Mouse (Mus musculus) limb, embryonic 15.5 days (tissue): Measurements from ENCODE around the gene Zfp358. TPM values are rescaled to one million over a fixed set of nuclear protein-coding genes. Genes with fewer than 3 reads are reported as not detected.

Experiments
- ATAC-seq: fragments of 200-750 bp; cut with Nextera tagmentation; 2 replicates; pipeline ENCODE4 v1.8.0; 2017; ENCODE audit warnings: low read depth, moderate TSS enrichment; ENCODE audit not compliant: insufficient number of reproducible peaks, low FRiP score, low TSS enrichment
- H3K27ac ChIP-seq: fragments of 300-500 bp; sonication (generic); 2 replicates; pipeline ENCODE4 v1.5.1; 2015; ENCODE audit warnings: moderate library complexity, mild to moderate bottlenecking, inconsistent platforms
- H3K27me3 ChIP-seq: fragments of 300-500 bp; sonication (generic); 2 replicates; pipeline ENCODE4 v1.6.1; 2015; ENCODE audit warnings: inconsistent platforms
- H3K36me3 ChIP-seq: fragments of 300-500 bp; sonication (generic); 2 replicates; pipeline ENCODE4 v1.6.1; 2015; ENCODE audit warnings: inconsistent platforms
- H3K4me1 ChIP-seq: fragments of 300-500 bp; sonication (generic); 2 replicates; pipeline ENCODE4 v1.6.1; 2015; ENCODE audit warnings: inconsistent platforms
- H3K4me2 ChIP-seq: fragments of 300-500 bp; sonication (generic); 2 replicates; pipeline ENCODE4 v1.6.1; 2015; ENCODE audit warnings: mild to moderate bottlenecking, inconsistent platforms
- H3K4me3 ChIP-seq: fragments of 300-500 bp; sonication (generic); 2 replicates; pipeline ENCODE4 v1.5.1; 2015; ENCODE audit warnings: mild to moderate bottlenecking, inconsistent platforms
- H3K9ac ChIP-seq: fragments of 300-500 bp; sonication (generic); 2 replicates; pipeline ENCODE4 v1.6.1; 2015; ENCODE audit warnings: inconsistent platforms
- H3K9me3 ChIP-seq: fragments of 300-500 bp; sonication (generic); 2 replicates; pipeline ENCODE4 v1.6.1; 2016; ENCODE audit warnings: inconsistent platforms
- WGBS: fragments of 180-500 bp; shearing (Covaris S2); methylation state at CpG from one replicate; pipeline ENCODE4 v1.1.7; 2015; 5-methylcytosine and 5-hydroxymethylcytosine counted together
- polyA plus RNA-seq: library from polyadenylated mRNA; unstranded; fragments of >200 nt; fragmentation: Nextera tagmentation; extraction: Ambion mirVana; gene quantifications from 2 replicates; pipeline ENCODE4 v1.2.1, GENCODE M21; 2015

The Zfp358 gene
- polyA plus RNA-seq, 1 experiment from 2014 or later = 45.9 TPM

DNA sequence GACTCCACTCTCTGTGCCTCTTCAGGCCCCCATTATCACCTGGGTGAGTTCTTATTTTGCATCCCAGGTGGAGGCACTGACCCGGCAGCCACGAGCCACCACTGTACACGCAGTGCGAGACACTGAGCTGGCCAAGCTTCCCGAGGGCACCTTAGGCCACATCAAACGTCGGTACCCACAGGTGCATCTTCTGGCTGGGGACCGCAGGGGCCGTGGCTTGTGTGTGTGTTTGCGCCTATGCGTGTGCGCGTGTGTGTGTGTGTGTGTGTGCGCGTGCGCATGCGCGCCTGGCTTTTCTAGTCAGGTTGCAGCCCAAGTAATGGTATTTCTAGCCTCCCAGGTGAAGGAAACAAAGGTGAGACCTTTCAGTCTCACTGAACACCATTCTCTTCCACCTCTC is 39.0 kb downstream of the Zfp358 start:
- Histone ChIP-seq H3K9ac (no peak overlapping the region), H3K27ac (no peak overlapping the region), H3K4me3 (no peak overlapping the region), H3K9me3 (no peaks in the 10 kb centered on the region), H3K4me1 (no peaks in the 10 kb centered on the region), H3K36me3 (peaks cover 64% of the 10 kb centered on the region), H3K4me2 (no peak overlapping the region), H3K27me3 (no peaks in the 10 kb centered on the region)
- ATAC-seq = no peak
- 94% methylated on average over 18 of the region's 18 CpGs for WGBS

DNA sequence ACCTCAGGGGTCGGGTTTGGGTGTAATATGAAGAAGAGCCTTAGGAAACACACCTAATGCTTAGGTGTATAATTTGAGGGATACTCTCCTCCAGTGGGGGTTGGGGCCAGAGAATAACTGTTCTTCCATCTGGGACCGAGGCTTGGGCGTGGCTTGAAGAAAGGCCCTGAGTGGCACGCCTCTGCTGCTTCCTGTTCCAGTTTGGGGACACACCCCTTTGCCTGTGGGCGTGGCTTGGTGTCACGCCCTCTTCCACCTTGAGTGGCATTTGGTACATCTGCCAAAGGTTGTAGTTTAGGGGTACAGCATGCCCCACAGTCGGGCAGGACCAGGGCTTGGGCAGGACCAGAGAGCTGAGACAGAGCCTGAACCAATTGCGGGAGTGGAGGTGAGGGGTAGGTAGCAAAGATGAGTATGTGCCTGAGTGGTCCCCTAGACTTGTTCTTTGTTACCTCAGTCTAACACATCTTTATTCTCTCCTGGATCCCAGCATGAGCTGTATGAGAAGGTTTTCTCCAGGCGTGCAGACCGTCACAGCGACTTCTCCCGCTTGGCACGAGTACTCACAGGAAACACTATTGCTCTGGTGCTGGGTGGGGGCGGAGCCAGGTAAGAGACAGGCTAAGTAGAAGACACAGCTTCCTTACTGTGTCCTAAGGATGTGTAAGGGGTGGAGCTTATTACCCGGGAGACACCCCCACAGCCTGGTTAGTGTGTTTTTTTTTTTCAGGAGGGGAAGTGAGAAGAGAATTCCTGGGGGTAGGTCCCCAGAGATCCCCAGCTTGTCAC is 43.3 kb downstream of the Zfp358 start:
- ATAC-seq = no peak
- Histone ChIP-seq H3K27me3 (no peaks in the 10 kb centered on the region), H3K36me3 (peaks cover 78% of the 10 kb centered on the region), H3K9me3 (no peaks in the 10 kb centered on the region), H3K9ac (no peak overlapping the region), H3K4me2 (no peak overlapping the region), H3K4me1 (no peaks in the 10 kb centered on the region), H3K4me3 (no peak overlapping the region), H3K27ac (no peak overlapping the region)
- WGBS = 61% methylated on average over 15 of the region's 15 CpGs

DNA sequence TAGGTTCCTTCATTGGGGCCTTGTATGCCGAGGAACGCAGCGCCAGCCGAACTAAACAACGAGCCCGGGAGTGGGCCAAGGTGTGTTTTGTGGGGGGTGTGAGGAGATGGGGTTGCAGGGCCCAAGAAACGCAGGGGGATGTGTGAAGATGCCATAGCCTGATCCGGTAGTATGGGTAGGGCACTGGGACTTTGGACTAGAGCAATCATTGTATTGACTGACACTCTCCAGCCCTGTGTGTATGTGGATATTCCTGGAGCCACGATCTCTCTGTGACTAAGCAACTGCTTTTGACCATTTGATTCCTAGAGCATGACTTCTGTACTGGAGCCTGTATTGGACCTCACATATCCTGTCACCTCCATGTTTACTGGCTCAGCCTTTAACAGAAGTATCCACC is 44.0 kb downstream of the Zfp358 start:
- Histone ChIP-seq H3K4me2 (no peak overlapping the region), H3K36me3 (peaks cover 78% of the 10 kb centered on the region), H3K4me3 (no peak overlapping the region), H3K27ac (no peak overlapping the region), H3K4me1 (no peaks in the 10 kb centered on the region), H3K9ac (no peak overlapping the region), H3K9me3 (no peaks in the 10 kb centered on the region), H3K27me3 (no peaks in the 10 kb centered on the region)
- no peak for ATAC-seq
- WGBS = 96% methylated on average over 9 of the region's 9 CpGs

DNA sequence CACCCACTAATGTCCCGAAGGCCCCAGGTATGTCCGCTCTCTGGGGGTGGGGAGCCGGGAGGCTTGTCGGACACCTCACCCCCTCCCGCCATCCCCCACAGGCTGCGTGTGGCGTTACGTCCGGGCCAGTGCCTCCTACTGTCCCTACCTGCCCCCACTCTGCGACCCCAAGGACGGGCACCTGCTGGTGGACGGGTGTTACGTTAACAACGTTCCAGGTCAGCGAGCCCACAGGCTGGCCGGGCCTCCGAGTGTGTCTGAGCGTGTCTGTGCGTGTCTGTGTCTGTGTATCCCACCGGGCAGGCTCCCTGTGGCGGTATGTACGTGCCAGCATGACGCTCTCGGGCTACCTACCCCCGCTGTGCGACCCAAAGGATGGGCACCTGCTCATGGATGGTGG is 44.7 kb downstream of the Zfp358 start:
- Histone ChIP-seq H3K4me1 (no peaks in the 10 kb centered on the region), H3K9me3 (no peaks in the 10 kb centered on the region), H3K4me3 (no peak overlapping the region), H3K36me3 (peaks cover 79% of the 10 kb centered on the region), H3K27me3 (no peaks in the 10 kb centered on the region), H3K27ac (no peak overlapping the region), H3K4me2 (no peak overlapping the region), H3K9ac (no peak overlapping the region)
- no peak for ATAC-seq
- WGBS = 92% methylated on average over 26 of the region's 26 CpGs

DNA sequence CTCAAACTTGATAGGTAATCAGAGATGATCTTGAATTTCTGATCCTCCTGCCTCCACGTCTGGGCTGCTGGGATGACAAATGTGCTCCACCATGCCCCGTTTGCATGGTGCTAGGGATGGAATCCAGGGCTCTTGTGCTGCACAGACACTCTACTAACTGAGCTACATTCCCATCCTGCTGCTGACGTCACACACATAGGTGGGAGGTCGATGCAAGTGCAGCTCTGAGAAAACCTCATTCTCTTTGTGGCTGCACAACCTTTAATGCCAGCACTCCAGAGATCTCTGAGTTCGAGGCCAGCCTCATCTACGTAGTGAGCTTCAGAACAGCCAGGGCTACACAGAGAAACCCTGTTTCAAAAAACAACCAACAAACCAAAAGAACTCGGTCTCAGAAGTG is 46.2 kb downstream of the Zfp358 start:
- H3K36me3 ChIP-seq = peaks cover 83% of the 10 kb centered on the region
- no peaks in the 10 kb centered on the region for H3K4me1 ChIP-seq
- H3K9ac ChIP-seq = no peak overlapping the region
- no peak overlapping the region for H3K4me3 ChIP-seq
- 81% methylated on average over 7 of the region's 7 CpGs for WGBS
- no peak overlapping the region for H3K27ac ChIP-seq
- ATAC-seq = no peak
- H3K27me3 ChIP-seq = no peaks in the 10 kb centered on the region
- H3K9me3 ChIP-seq = no peaks in the 10 kb centered on the region
- no peak overlapping the region for H3K4me2 ChIP-seq

DNA sequence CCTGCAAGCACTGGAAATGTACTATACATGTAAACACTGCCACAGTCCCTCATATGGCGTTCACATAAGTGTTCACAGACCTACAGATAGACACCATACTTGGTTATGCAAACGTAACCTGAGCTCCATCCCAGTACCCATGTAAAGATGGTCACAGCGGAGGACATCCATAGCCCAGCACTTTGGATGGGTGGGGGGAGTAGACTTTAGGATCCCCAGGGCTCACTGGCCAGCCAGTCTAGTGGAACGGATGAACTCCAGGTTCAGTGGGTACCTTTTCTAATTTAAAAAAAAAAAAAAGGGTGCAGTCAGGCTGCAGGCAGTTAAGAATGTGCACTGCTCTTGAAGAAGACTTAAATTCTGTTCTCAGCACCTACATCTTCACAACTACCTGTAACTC is 47.1 kb downstream of the Zfp358 start:
- Histone ChIP-seq H3K4me1 (no peaks in the 10 kb centered on the region), H3K27ac (no peak overlapping the region), H3K36me3 (peaks cover 88% of the 10 kb centered on the region), H3K4me2 (no peak overlapping the region), H3K9ac (no peak overlapping the region), H3K27me3 (no peaks in the 10 kb centered on the region), H3K9me3 (no peaks in the 10 kb centered on the region), H3K4me3 (no peak overlapping the region)
- no peak for ATAC-seq
- WGBS = 95% methylated on average over 4 of the region's 4 CpGs

DNA sequence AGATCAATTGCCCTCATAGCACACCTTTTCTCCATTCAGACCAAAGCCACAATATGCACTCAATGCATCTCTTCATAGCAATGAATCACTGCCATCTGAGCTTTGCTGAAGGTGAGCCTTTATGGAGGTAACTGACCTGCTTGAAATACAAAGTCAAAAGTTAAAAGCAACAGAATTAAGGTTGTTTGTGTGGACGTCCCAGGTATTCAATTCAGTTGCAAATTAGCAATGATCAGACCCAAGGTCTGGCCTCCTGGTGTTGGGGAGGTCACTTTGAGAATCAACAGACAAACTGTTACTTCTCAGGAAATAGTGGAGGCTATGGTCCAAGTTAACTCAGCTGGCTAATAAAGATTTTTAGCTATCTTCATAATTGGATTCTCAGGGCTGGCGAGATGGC is 53.6 kb downstream of the Zfp358 start:
- WGBS = 84% methylated on average over 2 of the region's 2 CpGs
- no peak overlapping the region for H3K27ac ChIP-seq

More for the DNA sequence above, 53.6 kb downstream of the Zfp358 start:
- H3K36me3 ChIP-seq = peaks cover 42% of the 10 kb centered on the region
- no peaks in the 10 kb centered on the region for H3K4me1 ChIP-seq
- H3K4me3 ChIP-seq = no peak overlapping the region
- ATAC-seq = no peak
- no peak overlapping the region for H3K4me2 ChIP-seq
- no peaks in the 10 kb centered on the region for H3K9me3 ChIP-seq
- H3K27me3 ChIP-seq = no peaks in the 10 kb centered on the region
- H3K9ac ChIP-seq = no peak overlapping the region

Other genes with a start within 250 kb of the Zfp358 start
- 36.4 and 38.0 TPM in 2 replicates for gene Insr, start 213.5 kb upstream of the Zfp358 start, polyA plus RNA-seq
- 0.20 and 0.32 TPM in 2 replicates for gene A430078G23Rik, start 139.7 kb upstream of the Zfp358 start, polyA plus RNA-seq
- 8.4 and 9.0 TPM in 2 replicates for gene Arhgef18, start 100.1 kb upstream of the Zfp358 start, polyA plus RNA-seq
- 5.6 and 6.2 TPM in 2 replicates for gene Pex11g, start 25.5 kb upstream of the Zfp358 start, polyA plus RNA-seq
- not detected in 2 replicates for gene Tex45, start 22.3 kb upstream of the Zfp358 start, polyA plus RNA-seq
- 50.8 and 53.3 TPM in 2 replicates for gene Mcoln1, start 7.3 kb downstream of the Zfp358 start, polyA plus RNA-seq
- gene Pnpla6, start 22.2 kb downstream of the Zfp358 start, polyA plus RNA-seq = 21.8 and 23.5 TPM in 2 replicates
- 0.26 and 0.47 TPM in 2 replicates for gene C330021F23Rik, start 74.9 kb downstream of the Zfp358 start, polyA plus RNA-seq
- gene Camsap3, start 94.2 kb downstream of the Zfp358 start, polyA plus RNA-seq = 11.4 and 11.6 TPM in 2 replicates
- 50.1 and 52.3 TPM in 2 replicates for gene Xab2, start 128.2 kb downstream of the Zfp358 start, polyA plus RNA-seq
- 94.9 and 112 TPM in 2 replicates for gene Pet100, start 128.4 kb downstream of the Zfp358 start, polyA plus RNA-seq
- gene Pcp2, start 132.4 kb downstream of the Zfp358 start, polyA plus RNA-seq = 0.12 TPM in 1 of 2 replicates, not detected in the other
- gene Stxbp2, start 137.8 kb downstream of the Zfp358 start, polyA plus RNA-seq = 42.5 and 43.0 TPM in 2 replicates
- not detected in 2 replicates for gene Retn, start 162.6 kb downstream of the Zfp358 start, polyA plus RNA-seq
- 0.51 and 1.1 TPM in 2 replicates for gene Mcemp1, start 172.6 kb downstream of the Zfp358 start, polyA plus RNA-seq
- gene Fcor, start 179.2 kb downstream of the Zfp358 start, polyA plus RNA-seq = 7.6 and 9.9 TPM in 2 replicates
- 37.7 and 39.0 TPM in 2 replicates for gene Trappc5, start 183.2 kb downstream of the Zfp358 start, polyA plus RNA-seq
- gene Fcer2a, start 201.0 kb downstream of the Zfp358 start, polyA plus RNA-seq = 0.17 and 0.33 TPM in 2 replicates
- gene Clec4g, start 227.5 kb downstream of the Zfp358 start, polyA plus RNA-seq = not detected in 2 replicates